Mouse (Mus musculus): ENCODE results near the gene Zfp367.

The Zfp367 gene

GRCm38 (mm10) chr13:64126316-64126715 is 26.7 kb downstream of the Zfp367 start:
- Histone ChIP-seq H3K36me3 (ENCODE audit: control insufficient read depth, insufficient read depth, low read length, poor library complexity, severe bottlenecking) (no peaks in the 10 kb centered on the region), H3K27me3 (ENCODE audit: control insufficient read depth, insufficient read depth, low read length, poor library complexity, severe bottlenecking) (no peaks in the 10 kb centered on the region; the same call in 1 of the 2 replicates)
- no peak for DNase-seq (ENCODE audit: low read depth, low spot score)

- Histone ChIP-seq H3K27me3 (ENCODE audit: control insufficient read depth, insufficient read depth, low read length, poor library complexity, severe bottlenecking) (no peaks in the 10 kb centered on the region; the same call in 1 of the 2 replicates), H3K36me3 (ENCODE audit: control insufficient read depth, insufficient read depth, low read length, poor library complexity, severe bottlenecking) (no peaks in the 10 kb centered on the region)
- DNase-seq (ENCODE audit: low read depth, low spot score), result no peak
Observed at GRCm38 (mm10) chr13:64124886-64125285, 28.1 kb downstream of the Zfp367 start.

- DNase-seq (ENCODE audit: low read depth, low spot score), result no peak
- Histone ChIP-seq H3K27me3 (ENCODE audit: control insufficient read depth, insufficient read depth, low read length, poor library complexity, severe bottlenecking) (no peaks in the 10 kb centered on the region), H3K36me3 (ENCODE audit: control insufficient read depth, insufficient read depth, low read length, poor library complexity, severe bottlenecking) (no peaks in the 10 kb centered on the region)
Observed at GRCm38 (mm10) chr13:64123491-64124188, 29.4 kb downstream of the Zfp367 start.

- DNase-seq (ENCODE audit: low read depth, low spot score), result peak; percentile 34
- no peaks in the 10 kb centered on the region for H3K27me3 ChIP-seq (ENCODE audit: control insufficient read depth, insufficient read depth, low read length, poor library complexity, severe bottlenecking)
- H3K36me3 ChIP-seq (ENCODE audit: control insufficient read depth, insufficient read depth, low read length, poor library complexity, severe bottlenecking), result no peaks in the 10 kb centered on the region
Observed at GRCm38 (mm10) chr13:64120760-64121159, 32.2 kb downstream of the Zfp367 start.

GRCm38 (mm10) chr13:64117442-64117841 is 35.6 kb downstream of the Zfp367 start:
- peak; percentile 46 for DNase-seq (ENCODE audit: low read depth, low spot score)
- Histone ChIP-seq H3K27me3 (ENCODE audit: control insufficient read depth, insufficient read depth, low read length, poor library complexity, severe bottlenecking) (no peaks in the 10 kb centered on the region), H3K36me3 (ENCODE audit: control insufficient read depth, insufficient read depth, low read length, poor library complexity, severe bottlenecking) (no peaks in the 10 kb centered on the region)

GRCm38 (mm10) chr13:64110421-64110820 is 42.6 kb downstream of the Zfp367 start:
- Histone ChIP-seq H3K27me3 (ENCODE audit: control insufficient read depth, insufficient read depth, low read length, poor library complexity, severe bottlenecking) (no peaks in the 10 kb centered on the region), H3K36me3 (ENCODE audit: control insufficient read depth, insufficient read depth, low read length, poor library complexity, severe bottlenecking) (no peaks in the 10 kb centered on the region)
- DNase-seq (ENCODE audit: low read depth, low spot score), result no peak

- DNase-seq (ENCODE audit: low read depth, low spot score), result no peak
- Histone ChIP-seq H3K36me3 (ENCODE audit: control insufficient read depth, insufficient read depth, low read length, poor library complexity, severe bottlenecking) (peaks cover 2% of the 10 kb centered on the region; the same call in 1 of the 2 replicates), H3K27me3 (ENCODE audit: control insufficient read depth, insufficient read depth, low read length, poor library complexity, severe bottlenecking) (no peaks in the 10 kb centered on the region)
Observed at GRCm38 (mm10) chr13:64108381-64108850, 44.6 kb downstream of the Zfp367 start.

GRCm38 (mm10) chr13:64107535-64107934 is 45.5 kb downstream of the Zfp367 start:
- no peaks in the 10 kb centered on the region for H3K27me3 ChIP-seq (ENCODE audit: control insufficient read depth, insufficient read depth, low read length, poor library complexity, severe bottlenecking)
- no peak for DNase-seq (ENCODE audit: low read depth, low spot score)
- peaks cover 2% of the 10 kb centered on the region; the same call in 1 of the 2 replicates for H3K36me3 ChIP-seq (ENCODE audit: control insufficient read depth, insufficient read depth, low read length, poor library complexity, severe bottlenecking)

- Histone ChIP-seq H3K36me3 (ENCODE audit: control insufficient read depth, insufficient read depth, low read length, poor library complexity, severe bottlenecking) (peaks cover 2% of the 10 kb centered on the region; the same call in 1 of the 2 replicates), H3K27me3 (ENCODE audit: control insufficient read depth, insufficient read depth, low read length, poor library complexity, severe bottlenecking) (no peaks in the 10 kb centered on the region)
- no peak for DNase-seq (ENCODE audit: low read depth, low spot score)
Observed at GRCm38 (mm10) chr13:64107105-64107504, 45.9 kb downstream of the Zfp367 start.

GRCm38 (mm10) chr13:64105690-64106089 is 47.3 kb downstream of the Zfp367 start:
- Histone ChIP-seq H3K27me3 (ENCODE audit: control insufficient read depth, insufficient read depth, low read length, poor library complexity, severe bottlenecking) (no peaks in the 10 kb centered on the region), H3K36me3 (ENCODE audit: control insufficient read depth, insufficient read depth, low read length, poor library complexity, severe bottlenecking) (peaks cover 2% of the 10 kb centered on the region; the same call in 1 of the 2 replicates)
- DNase-seq (ENCODE audit: low read depth, low spot score), result no peak

GRCm38 (mm10) chr13:64100186-64100585 is 52.8 kb downstream of the Zfp367 start:
- no peaks in the 10 kb centered on the region for H3K27me3 ChIP-seq (ENCODE audit: control insufficient read depth, insufficient read depth, low read length, poor library complexity, severe bottlenecking)
- DNase-seq (ENCODE audit: low read depth, low spot score), result peak; percentile 65
- peaks cover 2% of the 10 kb centered on the region; the same call in 1 of the 2 replicates for H3K36me3 ChIP-seq (ENCODE audit: control insufficient read depth, insufficient read depth, low read length, poor library complexity, severe bottlenecking)

GRCm38 (mm10) chr13:64098992-64099391 is 54.0 kb downstream of the Zfp367 start:
- DNase-seq (ENCODE audit: low read depth, low spot score), result peak; percentile 63
- no peaks in the 10 kb centered on the region for H3K27me3 ChIP-seq (ENCODE audit: control insufficient read depth, insufficient read depth, low read length, poor library complexity, severe bottlenecking)

GRCm38 (mm10) chr13:64093341-64093740 is 59.7 kb downstream of the Zfp367 start:
- peak; percentile 66 for DNase-seq (ENCODE audit: low read depth, low spot score)
- Histone ChIP-seq H3K27me3 (ENCODE audit: control insufficient read depth, insufficient read depth, low read length, poor library complexity, severe bottlenecking) (no peaks in the 10 kb centered on the region), H3K36me3 (ENCODE audit: control insufficient read depth, insufficient read depth, low read length, poor library complexity, severe bottlenecking) (no peaks in the 10 kb centered on the region)

More at GRCm38 (mm10) chr13:64098992-64099391, 54.0 kb downstream of the Zfp367 start:
- no peaks in the 10 kb centered on the region for H3K36me3 ChIP-seq (ENCODE audit: control insufficient read depth, insufficient read depth, low read length, poor library complexity, severe bottlenecking)

GRCm38 (mm10) chr13:64092752-64093151 is 60.2 kb downstream of the Zfp367 start:
- no peaks in the 10 kb centered on the region for H3K27me3 ChIP-seq (ENCODE audit: control insufficient read depth, insufficient read depth, low read length, poor library complexity, severe bottlenecking)
- H3K36me3 ChIP-seq (ENCODE audit: control insufficient read depth, insufficient read depth, low read length, poor library complexity, severe bottlenecking), result no peaks in the 10 kb centered on the region
- DNase-seq (ENCODE audit: low read depth, low spot score), result no peak

GRCm38 (mm10) chr13:64092141-64092540 is 60.9 kb downstream of the Zfp367 start:
- no peaks in the 10 kb centered on the region for H3K36me3 ChIP-seq (ENCODE audit: control insufficient read depth, insufficient read depth, low read length, poor library complexity, severe bottlenecking)
- DNase-seq (ENCODE audit: low read depth, low spot score), result no peak
- H3K27me3 ChIP-seq (ENCODE audit: control insufficient read depth, insufficient read depth, low read length, poor library complexity, severe bottlenecking), result no peaks in the 10 kb centered on the region

Measured in splenic B cell, adult 2 months (primary cell).